Mouse (Mus musculus) neural tube, embryonic 12.5 days (tissue): ENCODE data around the gene Tmem144. TPM values are rescaled to one million over a fixed set of nuclear protein-coding genes. Genes with fewer than 3 reads are reported as not detected.

Experiments
- ATAC-seq: fragments of 200-750 bp; cut with Nextera tagmentation; 2 replicates; pipeline ENCODE4 v1.8.0; 2017; ENCODE audit warnings: low read depth, mild to moderate bottlenecking, moderate TSS enrichment, moderate library complexity; ENCODE audit not compliant: low FRiP score
- H3K27ac ChIP-seq: fragments of 300-500 bp; sonication (generic); 2 replicates; pipeline ENCODE4 v1.5.1; 2016
- H3K27me3 ChIP-seq: fragments of 300-500 bp; sonication (generic); replicated peaks from 2 replicates; pipeline ENCODE4 v1.6.1; 2016; ENCODE audit warnings: mild to moderate bottlenecking
- H3K36me3 ChIP-seq: fragments of 300-500 bp; sonication (generic); 2 replicates; pipeline ENCODE4 v1.6.1; 2016; ENCODE audit warnings: mild to moderate bottlenecking
- H3K4me1 ChIP-seq: fragments of 300-500 bp; sonication (generic); 2 replicates; pipeline ENCODE4 v1.6.1; 2016
- H3K4me2 ChIP-seq: fragments of 300-500 bp; sonication (generic); replicated peaks from 2 replicates; pipeline ENCODE4 v1.6.1; 2016; ENCODE audit warnings: mild to moderate bottlenecking
- H3K4me3 ChIP-seq: fragments of 300-500 bp; sonication (generic); 2 replicates; pipeline ENCODE4 v1.5.1; 2016
- H3K9ac ChIP-seq: fragments of 300-500 bp; sonication (generic); 2 replicates; pipeline ENCODE4 v1.6.1; 2016; ENCODE audit warnings: mild to moderate bottlenecking
- H3K9me3 ChIP-seq: fragments of 300-500 bp; sonication (generic); 2 replicates; pipeline ENCODE4 v1.6.1; 2016; ENCODE audit warnings: mild to moderate bottlenecking
- WGBS: fragments of 180-500 bp; shearing (Covaris S2); methylation state at CpG from one replicate; pipeline ENCODE4 v1.1.7; 2016; 5-methylcytosine and 5-hydroxymethylcytosine counted together
- polyA plus RNA-seq: library from polyadenylated mRNA; unstranded; fragments of >200 nt; fragmentation: Nextera tagmentation; extraction: Ambion mirVana; gene quantifications from 2 replicates; pipeline ENCODE4 v1.2.1, GENCODE M21; 2016

Gene Tmem144
- polyA plus RNA-seq, 1 experiment from 2014 or later, result 2.4 TPM

DNA sequence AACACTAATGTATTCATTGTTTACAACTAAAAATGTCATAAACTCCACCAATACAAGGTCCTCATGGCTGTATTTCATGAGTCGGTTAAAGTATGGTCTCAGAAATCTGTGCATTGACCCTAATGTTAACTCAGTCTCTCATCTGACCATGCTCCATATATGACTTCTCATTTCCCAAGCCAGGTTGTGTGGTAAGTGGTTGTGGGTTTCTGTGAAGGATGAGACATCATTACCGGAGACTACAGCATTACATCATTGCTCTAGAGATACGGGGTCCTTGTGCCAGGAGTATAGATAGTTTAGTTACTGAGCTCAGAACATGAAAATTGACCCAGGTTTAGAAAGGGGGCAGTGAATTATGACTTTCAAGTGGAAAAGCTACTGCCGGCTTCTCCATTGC lies 63.0 kb downstream of the Tmem144 start:
- ATAC-seq, result no peak
- Histone ChIP-seq H3K4me3 (no peak overlapping the region), H3K9ac (no peak overlapping the region), H3K27ac (no peak overlapping the region), H3K4me1 (no peaks in the 10 kb centered on the region), H3K4me2 (no peak overlapping the region), H3K36me3 (no peaks in the 10 kb centered on the region), H3K9me3 (no peaks in the 10 kb centered on the region), H3K27me3 (no peaks in the 10 kb centered on the region)
- 70% methylated on average over 4 of the region's 4 CpGs for WGBS

DNA sequence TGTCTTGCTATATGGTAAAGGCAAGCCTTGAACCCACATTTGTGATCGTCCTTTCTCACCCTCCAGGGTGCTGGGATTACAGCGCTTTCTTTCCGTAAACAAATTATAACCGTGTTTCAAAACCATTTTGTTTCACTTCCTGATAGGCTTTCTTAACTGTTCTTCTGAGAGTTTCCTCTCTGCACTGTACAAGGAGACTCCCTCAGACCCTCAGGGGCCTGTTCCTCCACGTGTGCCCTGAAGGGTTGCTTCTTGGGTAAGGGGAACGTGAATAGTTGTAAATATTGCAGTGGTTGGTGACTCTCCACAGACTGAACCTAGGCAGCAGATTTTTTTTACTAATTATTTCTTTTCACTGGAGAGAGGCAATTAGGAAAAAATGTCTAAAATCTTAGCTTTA lies 63.6 kb downstream of the Tmem144 start:
- Histone ChIP-seq H3K4me3 (no peak overlapping the region), H3K27me3 (no peaks in the 10 kb centered on the region), H3K36me3 (no peaks in the 10 kb centered on the region), H3K9me3 (no peaks in the 10 kb centered on the region), H3K27ac (no peak overlapping the region), H3K9ac (no peak overlapping the region), H3K4me1 (no peaks in the 10 kb centered on the region), H3K4me2 (no peak overlapping the region)
- no peak for ATAC-seq
- WGBS, result 84% methylated on average over 6 of the region's 6 CpGs

DNA sequence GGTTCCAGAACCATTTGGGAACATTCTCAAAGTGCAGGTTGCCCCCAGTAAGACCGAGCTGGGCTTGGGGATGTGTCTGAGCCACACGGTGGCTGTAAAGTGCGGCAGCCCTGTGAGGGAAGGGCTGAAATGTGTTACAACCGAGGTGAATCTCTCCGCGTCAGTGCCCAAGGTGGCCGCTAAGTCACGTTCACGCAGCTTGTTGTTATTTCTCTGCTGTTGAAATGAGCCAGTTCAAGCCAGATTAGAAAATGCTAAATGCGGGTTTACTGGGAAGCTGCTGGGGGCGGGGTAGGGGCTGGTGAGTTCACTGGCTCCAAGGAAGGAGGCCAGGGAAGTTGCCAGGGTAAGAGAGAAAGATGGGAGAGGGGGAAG lies 68.2 kb downstream of the Tmem144 start:
- 14% methylated on average over 11 of the region's 11 CpGs for WGBS
- H3K4me2 ChIP-seq, result no peak overlapping the region; the same call in 1 of the 2 replicates
- peak; percentile 44; the same call in 1 of the 2 replicates for ATAC-seq

DNA sequence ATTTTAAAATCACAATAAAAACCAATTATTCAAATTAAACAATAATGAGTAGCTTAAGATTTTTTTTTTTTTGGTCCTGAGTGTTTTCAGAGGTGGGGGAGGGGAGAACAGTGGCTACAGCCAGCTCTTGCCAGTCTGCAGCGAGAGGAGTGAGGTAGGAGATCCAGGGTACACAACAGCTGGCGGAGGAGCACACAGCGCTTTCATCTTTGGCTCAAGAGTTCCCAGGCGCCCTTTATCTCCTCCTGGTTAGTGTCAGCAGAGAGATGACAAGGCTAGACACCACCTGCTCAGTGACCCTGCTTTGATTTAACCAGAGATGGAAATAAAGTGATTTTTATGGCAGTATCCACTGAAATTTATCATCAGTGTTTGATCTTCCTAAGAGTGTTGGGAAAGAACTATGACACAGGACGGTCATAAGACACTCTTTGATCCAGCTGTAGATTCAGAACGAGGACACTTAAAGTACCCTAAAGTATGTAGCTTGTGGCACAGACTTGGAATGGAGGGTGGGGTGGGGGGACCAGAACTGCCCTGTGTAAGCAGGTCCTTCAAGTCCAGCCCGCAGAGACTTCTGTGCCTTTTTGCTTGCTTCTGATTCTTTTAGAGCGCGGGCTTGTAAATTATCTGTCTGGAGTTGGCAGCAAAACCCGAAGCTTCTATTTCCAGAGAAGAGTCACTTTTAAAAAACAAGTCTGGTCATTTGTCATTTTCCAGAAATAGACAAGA lies 68.8 kb downstream of the Tmem144 start:
- Histone ChIP-seq H3K4me2 (no peak overlapping the region; the same call in 1 of the 2 replicates), H3K9me3 (no peaks in the 10 kb centered on the region), H3K27ac (no peak overlapping the region), H3K9ac (no peak overlapping the region), H3K36me3 (no peaks in the 10 kb centered on the region), H3K4me1 (no peaks in the 10 kb centered on the region), H3K4me3 (no peak overlapping the region), H3K27me3 (no peaks in the 10 kb centered on the region)
- WGBS, result 48% methylated on average over 10 of the region's 10 CpGs
- no peak for ATAC-seq

More for the DNA sequence above, 68.2 kb downstream of the Tmem144 start:
- Histone ChIP-seq H3K4me1 (no peaks in the 10 kb centered on the region), H3K27me3 (no peaks in the 10 kb centered on the region), H3K36me3 (no peaks in the 10 kb centered on the region), H3K27ac (no peak overlapping the region), H3K9me3 (no peaks in the 10 kb centered on the region), H3K9ac (no peak overlapping the region), H3K4me3 (no peak overlapping the region)

DNA sequence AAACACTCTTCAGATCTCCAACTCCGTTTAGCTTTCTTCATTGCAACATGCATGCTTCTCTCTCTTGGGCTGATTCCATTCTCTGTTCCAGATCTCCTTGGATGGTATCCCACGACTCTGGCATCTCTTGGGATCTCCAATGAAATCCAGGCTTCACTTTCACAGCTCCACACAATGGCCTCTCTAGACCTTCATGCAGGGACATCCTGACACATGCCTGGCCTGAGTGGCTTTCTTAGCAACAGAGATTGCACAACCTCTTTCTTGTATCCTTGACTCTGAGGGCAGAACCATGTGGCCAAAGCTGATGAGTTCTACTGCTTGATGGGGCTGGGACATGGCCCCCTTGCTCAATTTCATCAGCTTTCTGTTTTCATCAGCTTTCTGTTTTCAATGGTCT lies 79.9 kb downstream of the Tmem144 start:
- Histone ChIP-seq H3K4me3 (no peak overlapping the region), H3K9ac (no peak overlapping the region), H3K36me3 (no peaks in the 10 kb centered on the region), H3K27ac (no peak overlapping the region), H3K4me1 (no peaks in the 10 kb centered on the region), H3K9me3 (no peaks in the 10 kb centered on the region), H3K4me2 (no peak overlapping the region), H3K27me3 (no peaks in the 10 kb centered on the region)
- 87% methylated on average over 2 of the region's 2 CpGs for WGBS
- no peak for ATAC-seq

Other genes with a start within 250 kb of the Tmem144 start
- 17.4 and 18.7 TPM in 2 replicates for gene 4930579G24Rik, start 223.7 kb downstream of the Tmem144 start, polyA plus RNA-seq
- 47.9 and 54.2 TPM in 2 replicates for gene Etfdh, start 223.3 kb downstream of the Tmem144 start, polyA plus RNA-seq
- gene Rxfp1, start 114.9 kb downstream of the Tmem144 start, polyA plus RNA-seq, result 0.09 and 0.27 TPM in 2 replicates
- gene Fam198b, start 31.8 kb upstream of the Tmem144 start, polyA plus RNA-seq, result 6.5 and 7.9 TPM in 2 replicates